7 mouse cellular contexts compared by ENCODE assay signal in the genomic region with DNA sequence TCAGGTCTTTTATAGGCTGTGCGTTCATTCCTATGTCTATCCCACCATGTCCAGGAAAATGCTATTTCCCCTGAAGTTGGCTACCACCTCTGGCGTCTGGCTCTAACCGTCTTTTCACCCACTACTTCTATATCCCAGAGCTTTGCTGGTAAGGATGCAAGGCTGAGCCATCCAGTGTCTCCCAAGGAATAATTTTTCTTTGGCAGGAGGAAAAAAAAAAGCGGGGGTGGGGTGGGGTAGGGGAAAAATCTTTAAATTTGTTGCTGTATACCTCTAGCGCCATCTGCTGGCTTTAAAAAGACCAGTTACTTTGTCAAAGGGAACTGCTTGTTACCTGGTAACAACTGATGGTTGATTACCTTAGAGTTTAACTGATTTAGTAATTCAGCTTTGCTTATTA. TPM values are rescaled to one million over a fixed set of nuclear protein-coding genes. Genes with fewer than 3 reads are reported as not detected.
DNase-seq lines count a peak whose midpoint lies in the region; ATAC-seq lines count a peak whose summit lies in the region.

No protein-coding gene starts in this region.

- peaks cover 36% of the 10 kb centered on the region for H3K36me3 ChIP-seq in neural tube, embryonic 14.5 days (ENCODE audit: control insufficient read depth, insufficient read depth, low read length)

- H3K4me3 ChIP-seq in neural tube, embryonic 14.5 days (ENCODE audit: low read depth, low read length), result no peak overlapping the region

- DNase-seq in kidney, adult 9 months, result peak; percentile 63
- no peak for DNase-seq in kidney, adult 8-10 months
- peak; percentile 32 for DNase-seq in urinary bladder, postnatal 14 days (ENCODE audit: low spot score)
- no peak for DNase-seq in urinary bladder, postnatal 10 days (ENCODE audit: low spot score)
- peak; percentile 67 to 83 for DNase-seq in cerebellum, postnatal 10 days
- no peak for DNase-seq in ovary, postnatal 36 days (ENCODE audit: low spot score)

- H3K9me3 ChIP-seq in neural tube, embryonic 14.5 days (ENCODE audit: control insufficient read depth, low read length), result no peaks in the 10 kb centered on the region

- ATAC-seq in neural tube, embryonic 14.5 days (ENCODE audit: low read depth), result 0 out of 2 replicates have a peak, but pooled peaks have one; percentile 29

- 0 out of 2 replicates have a peak, but pooled peaks cover 2% of the 10 kb centered on the region for H3K4me1 ChIP-seq in neural tube, embryonic 14.5 days (ENCODE audit: control insufficient read depth, insufficient read depth, low read length)

- no peak overlapping the region for H3K27ac ChIP-seq in neural tube, embryonic 14.5 days (ENCODE audit: low read depth, low read length)

- H3K27me3 ChIP-seq in neural tube, embryonic 14.5 days (ENCODE audit: control insufficient read depth, insufficient read depth, low read length), result no peaks in the 10 kb centered on the region

- WGBS in neural tube, embryonic 14.5 days, result 43% methylated on average over 5 of the region's 5 CpGs

- no peak overlapping the region for H3K4me2 ChIP-seq in neural tube, embryonic 14.5 days (ENCODE audit: low read depth, low read length)

- no peak overlapping the region for H3K9ac ChIP-seq in neural tube, embryonic 14.5 days (replicated peaks; ENCODE audit: low read depth, low read length)

RNA-seq across cellular contexts. Expression of a gene that starts 17.4 kb away (rescaled TPM):
- 15.0 and 17.3 TPM in 2 replicates for polyA plus RNA-seq in neural tube, embryonic 14.5 days (2014; fragmentation: Nextera tagmentation; extraction: Ambion mirVana)

Comparison
In these comparisons a context has a peak if more than half of its experiments do, and no peak if none do; other contexts are left out.
1. DNase-seq: peak in kidney, adult 9 months (single experiment), urinary bladder, postnatal 14 days (single experiment) and cerebellum, postnatal 10 days (2 of 2); none in kidney, adult 8-10 months (0 of 2), urinary bladder, postnatal 10 days (single experiment) and ovary, postnatal 36 days (single experiment).